ENCODE assay signal across 8 mouse cellular contexts in genomic region chr1:75382356-75383071, GRCm38 (mm10). TPM values are rescaled to one million over a fixed set of nuclear protein-coding genes. Genes with fewer than 3 reads are reported as not detected.
DNase-seq lines count a peak whose midpoint lies in the region; ATAC-seq and TF ChIP-seq lines count a peak whose summit lies in the region.

No protein-coding gene starts in this region.

- H3K4me1 ChIP-seq in neural tube, embryonic 12.5 days, result peaks cover 55% of the 10 kb centered on the region

- H3K36me3 ChIP-seq in neural tube, embryonic 12.5 days, result no peaks in the 10 kb centered on the region; the same call in 1 of the 2 replicates

- H3K27ac ChIP-seq in layer of hippocampus, adult 2 months, result peak overlapping the region; percentile 98
- peak overlapping the region; percentile 63 for H3K27ac ChIP-seq in neural tube, embryonic 12.5 days

- H3K9me3 ChIP-seq in neural tube, embryonic 12.5 days, result no peaks in the 10 kb centered on the region

- peak overlapping the region; percentile 97 for H3K4me2 ChIP-seq in neural tube, embryonic 12.5 days (replicated peaks)

- DNase-seq in layer of hippocampus, adult 2 months (ENCODE audit: low spot score in 2 of 2), result no peak
- no peak for DNase-seq in layer of hippocampus, postnatal 14 days (ENCODE audit: low spot score in 2 of 2)
- DNase-seq in cerebellum, adult 11-12 months, result peak; percentile 80
- peak; percentile 39 to 65 for DNase-seq in kidney, postnatal 25 days
- no peak for DNase-seq in testis, postnatal 14 days (ENCODE audit: low spot score)
- DNase-seq in layer of hippocampus, adult 9-11 months, result no peak

- under 1% methylated on average over 28 of the region's 28 CpGs for WGBS in neural tube, embryonic 12.5 days

- peaks cover 34% of the 10 kb centered on the region for H3K27me3 ChIP-seq in neural tube, embryonic 12.5 days (replicated peaks)

- no peak for TF ChIP-seq CTCF in layer of hippocampus, adult 2 months (conservative IDR thresholded peaks at IDR 0.05)

- H3K9ac ChIP-seq in neural tube, embryonic 12.5 days, result peak overlapping the region; percentile 84

- H3K4me3 ChIP-seq in layer of hippocampus, adult 2 months, result peak overlapping the region; percentile 81
- peak overlapping the region; percentile 80 for H3K4me3 ChIP-seq in neural tube, embryonic 12.5 days

- ATAC-seq in granulocyte monocyte progenitor cell, adult 5-6 weeks (replicated peaks; ENCODE audit: poor library complexity, severe bottlenecking), result 0 out of 2 replicates have a peak, but pooled peaks have one; percentile 8
- ATAC-seq in neural tube, embryonic 12.5 days (ENCODE audit: low FRiP score, low read depth), result peak; percentile 25; the same call in 1 of the 2 replicates

RNA-seq across cellular contexts. Expression of gene Speg, which starts 7.4 kb away (rescaled TPM):
- 100 to 1,000 TPM; 168 to 179 TPM for total RNA-seq in layer of hippocampus, adult 2 months (2021)
- total RNA-seq in layer of hippocampus, postnatal 14 days (2021), result 100 to 1,000 TPM; 184 TPM
- not detected in 2 replicates for total RNA-seq in granulocyte monocyte progenitor cell, adult 5-6 weeks (2014; fragmentation: Nextera tagmentation)
- total RNA-seq in granulocyte monocyte progenitor cell, adult 5-6 weeks (2017), result 0.05 TPM in 1 of 2 replicates, not detected in the other
- polyA plus RNA-seq in neural tube, embryonic 12.5 days (2016; fragmentation: Nextera tagmentation; extraction: Ambion mirVana), result 15.8 and 17.1 TPM in 2 replicates

RNA-seq across cellular contexts. Expression of gene Des, which starts 22.4 kb away (rescaled TPM):
- total RNA-seq in layer of hippocampus, adult 2 months (2021), result under 1 TPM; 0.88 to 1.00 TPM
- total RNA-seq in layer of hippocampus, postnatal 14 days (2021), result 1 to 10 TPM; 1.6 to 1.8 TPM
- total RNA-seq in granulocyte monocyte progenitor cell, adult 5-6 weeks (2014; fragmentation: Nextera tagmentation), result not detected in 2 replicates
- not detected in 2 replicates for total RNA-seq in granulocyte monocyte progenitor cell, adult 5-6 weeks (2017)
- 9.3 and 12.7 TPM in 2 replicates for polyA plus RNA-seq in neural tube, embryonic 12.5 days (2016; fragmentation: Nextera tagmentation; extraction: Ambion mirVana)

RNA-seq across cellular contexts. Expression of gene Gmppa, which starts 53.2 kb away (rescaled TPM):
- total RNA-seq in layer of hippocampus, adult 2 months (2021), result 10 to 100 TPM; 72.9 to 76.0 TPM
- 10 to 100 TPM; 56.0 to 62.2 TPM for total RNA-seq in layer of hippocampus, postnatal 14 days (2021)
- 118 and 133 TPM in 2 replicates for total RNA-seq in granulocyte monocyte progenitor cell, adult 5-6 weeks (2014; fragmentation: Nextera tagmentation)
- total RNA-seq in granulocyte monocyte progenitor cell, adult 5-6 weeks (2017), result 85.1 and 88.3 TPM in 2 replicates
- polyA plus RNA-seq in neural tube, embryonic 12.5 days (2016; fragmentation: Nextera tagmentation; extraction: Ambion mirVana), result 69.9 and 83.5 TPM in 2 replicates

Comparison
In these comparisons a context has a peak if more than half of its experiments do, and no peak if none do; other contexts are left out.
1. DNase-seq: peak in cerebellum, adult 11-12 months (single experiment) and kidney, postnatal 25 days (2 of 2); none in layer of hippocampus, adult 2 months (0 of 2), layer of hippocampus, postnatal 14 days (0 of 2), testis, postnatal 14 days (single experiment) and layer of hippocampus, adult 9-11 months (single experiment).
2. RNA of gene Speg, which starts 7.4 kb away (total RNA-seq): 184 TPM in layer of hippocampus, postnatal 14 days and 168 to 179 TPM in layer of hippocampus, adult 2 months; 0.05 TPM in granulocyte monocyte progenitor cell, adult 5-6 weeks; every median in the first group is over 100 times any median in the second.